Mouse (Mus musculus) NIH3T3 (cell line): ENCODE results near the gene Gm37419.

Experiments
- DNase-seq: peaks from one replicate; pipeline ENCODE4 v3.0.0-alpha.2; 2012; ENCODE audit warnings: low read depth

Gm37419 gene

GRCm38 (mm10) chr16:23997228-23997627 is 8.9 kb downstream of the Gm37419 start:
- DNase-seq, result no peak

- no peak for DNase-seq
Observed at GRCm38 (mm10) chr16:23997912-23998311, 9.6 kb downstream of the Gm37419 start.

- DNase-seq, result no peak
Observed at GRCm38 (mm10) chr16:24005928-24006327, 17.6 kb downstream of the Gm37419 start.

GRCm38 (mm10) chr16:24009891-24010290 is 21.6 kb downstream of the Gm37419 start:
- no peak for DNase-seq

GRCm38 (mm10) chr16:24011306-24011705 is 23.0 kb downstream of the Gm37419 start:
- no peak for DNase-seq

GRCm38 (mm10) chr16:24012066-24012465 is 23.8 kb downstream of the Gm37419 start:
- no peak for DNase-seq

GRCm38 (mm10) chr16:24014378-24014777 is 26.1 kb downstream of the Gm37419 start:
- DNase-seq, result no peak

- DNase-seq, result no peak
Observed at GRCm38 (mm10) chr16:24016273-24016672, 28.0 kb downstream of the Gm37419 start.

- DNase-seq, result no peak
Observed at GRCm38 (mm10) chr16:24016742-24017141, 28.5 kb downstream of the Gm37419 start.

GRCm38 (mm10) chr16:24021722-24022121 is 33.4 kb downstream of the Gm37419 start:
- DNase-seq, result no peak

- no peak for DNase-seq
Observed at GRCm38 (mm10) chr16:24022605-24023004, 34.3 kb downstream of the Gm37419 start.

GRCm38 (mm10) chr16:24025442-24025841 is 37.2 kb downstream of the Gm37419 start:
- no peak for DNase-seq

- no peak for DNase-seq
Observed at GRCm38 (mm10) chr16:24029965-24030672, 41.8 kb downstream of the Gm37419 start.

- DNase-seq, result no peak
Observed at GRCm38 (mm10) chr16:24033259-24033658, 45.0 kb downstream of the Gm37419 start.

GRCm38 (mm10) chr16:24034450-24034849 is 46.2 kb downstream of the Gm37419 start:
- DNase-seq, result no peak

GRCm38 (mm10) chr16:24035767-24036166 is 47.5 kb downstream of the Gm37419 start:
- DNase-seq, result no peak

GRCm38 (mm10) chr16:24036398-24036797 is 48.1 kb downstream of the Gm37419 start:
- DNase-seq, result no peak
